Mouse (Mus musculus) liver, postnatal 0 days (tissue): ENCODE data around the gene Hoxa7.

ENCODE experiments used
- CTCF ChIP-seq: sonication (generic); IDR thresholded peaks from 2 replicates; pipeline ENCODE4 v1.5.1; 2016; ENCODE audit warnings: antibody characterized with exemption, low read depth
- EP300 ChIP-seq: IDR thresholded peaks from 2 replicates; pipeline ENCODE4 v1.6.1; 2016; ENCODE audit warnings: antibody characterized with exemption, low read depth, mild to moderate bottlenecking

GRCm38 (mm10) chr6:52266666-52266985 is 45.0 kb upstream of the Hoxa7 start:
- TF ChIP-seq CTCF (no peak), EP300 (no peak)
